7 mouse cellular contexts compared by ENCODE assay signal in genomic region chr13:38527797-38528650, GRCm38 (mm10). TPM values are rescaled to one million over a fixed set of nuclear protein-coding genes. Genes with fewer than 3 reads are reported as not detected.
A peak's percentile ranks its signal among the peaks of the same experiment; 100 is the strongest.
DNase-seq lines count a peak whose midpoint lies in the region; ATAC-seq and TF ChIP-seq lines count a peak whose summit lies in the region.

No protein-coding gene starts in this region.

- 0 out of 2 replicates have a peak, but pooled peaks cover 3% of the 10 kb centered on the region for H3K27me3 ChIP-seq in intestine, postnatal 0 days (replicated peaks; ENCODE audit: control insufficient read depth, insufficient read depth, low read length)
- peaks cover 7% of the 10 kb centered on the region; the same call in 1 of the 2 replicates for H3K27me3 ChIP-seq in limb, embryonic 10.5 days (ENCODE audit: low read depth, poor library complexity, severe bottlenecking)
- no peaks in the 10 kb centered on the region; the same call in 1 of the 2 replicates for H3K27me3 ChIP-seq in midbrain, embryonic 12.5 days

- ATAC-seq in granulocyte monocyte progenitor cell, adult 5-6 weeks (replicated peaks; ENCODE audit: poor library complexity, severe bottlenecking): peak; percentile 75
- ATAC-seq in intestine, postnatal 0 days: peak; percentile 81
- ATAC-seq in midbrain, embryonic 12.5 days (ENCODE audit: low FRiP score, low read depth): peak; percentile 88

- H3K9me3 ChIP-seq in intestine, postnatal 0 days (ENCODE audit: control insufficient read depth): no peaks in the 10 kb centered on the region
- no peaks in the 10 kb centered on the region for H3K9me3 ChIP-seq in limb, embryonic 10.5 days (replicated peaks)
- no peaks in the 10 kb centered on the region for H3K9me3 ChIP-seq in midbrain, embryonic 12.5 days

- peaks cover 18% of the 10 kb centered on the region for H3K4me1 ChIP-seq in intestine, postnatal 0 days (replicated peaks; ENCODE audit: control insufficient read depth, insufficient read depth, low read length)
- peaks cover 29% of the 10 kb centered on the region for H3K4me1 ChIP-seq in limb, embryonic 10.5 days
- peaks cover 22% of the 10 kb centered on the region for H3K4me1 ChIP-seq in midbrain, embryonic 12.5 days

- H3K27ac ChIP-seq in intestine, postnatal 0 days (ENCODE audit: low read depth, low read length): peak overlapping the region; percentile 91
- peak overlapping the region; percentile 93 for H3K27ac ChIP-seq in limb, embryonic 10.5 days
- peak overlapping the region; percentile 72 for H3K27ac ChIP-seq in midbrain, embryonic 12.5 days (replicated peaks)

- no peak for TF ChIP-seq CTCF in intestine, postnatal 0 days (IDR thresholded peaks at IDR 0.05; ENCODE audit: low read depth)

- H3K36me3 ChIP-seq in intestine, postnatal 0 days (ENCODE audit: control insufficient read depth, insufficient read depth): peaks cover 4% of the 10 kb centered on the region; the same call in 1 of the 2 replicates
- H3K36me3 ChIP-seq in limb, embryonic 10.5 days: peaks cover 24% of the 10 kb centered on the region
- peaks cover 4% of the 10 kb centered on the region; the same call in 1 of the 2 replicates for H3K36me3 ChIP-seq in midbrain, embryonic 12.5 days

- peak overlapping the region; percentile 96 for H3K4me2 ChIP-seq in intestine, postnatal 0 days (replicated peaks; ENCODE audit: low read depth)
- peak overlapping the region; percentile 90 for H3K4me2 ChIP-seq in midbrain, embryonic 12.5 days (replicated peaks)

- H3K9ac ChIP-seq in intestine, postnatal 0 days (ENCODE audit: low read depth, low read length): peak overlapping the region; percentile 88
- peak overlapping the region; percentile 84 for H3K9ac ChIP-seq in midbrain, embryonic 12.5 days (replicated peaks)

- DNase-seq in adrenal gland, adult 8-10 months: peak; percentile 86
- DNase-seq in embryo, embryonic 9.5 days (ENCODE audit: extremely low spot score): peak; percentile 91
- peak; percentile 91 for DNase-seq in limb, embryonic 10.5 days (ENCODE audit: low spot score)
- DNase-seq in skeletal muscle tissue, adult 2 months (ENCODE audit: low read depth, low spot score): peak; percentile 72

- under 1% methylated on average over 73 of the region's 87 CpGs for WGBS in intestine, postnatal 0 days
- under 1% methylated on average over 78 of the region's 87 CpGs for WGBS in limb, embryonic 10.5 days
- under 1% methylated on average over 87 of the region's 87 CpGs for WGBS in midbrain, embryonic 12.5 days

- peak overlapping the region; percentile 91 for H3K4me3 ChIP-seq in intestine, postnatal 0 days (ENCODE audit: low read depth, low read length)
- H3K4me3 ChIP-seq in limb, embryonic 10.5 days: peak overlapping the region; percentile 80
- H3K4me3 ChIP-seq in midbrain, embryonic 12.5 days: peak overlapping the region; percentile 83

RNA-seq across cellular contexts. Expression of gene Txndc5, which starts 0.6 kb away (rescaled TPM):
- total RNA-seq in adrenal gland, adult 8-10 months (2022): 100 to 1,000 TPM; 177 to 226 (median 199) TPM
- 98.6 and 101 TPM in 2 replicates for total RNA-seq in granulocyte monocyte progenitor cell, adult 5-6 weeks (2014; fragmentation: Nextera tagmentation)
- total RNA-seq in granulocyte monocyte progenitor cell, adult 5-6 weeks (2017): 71.0 and 81.4 TPM in 2 replicates
- polyA plus RNA-seq in intestine, postnatal 0 days (2015; fragmentation: Nextera tagmentation; extraction: Ambion mirVana): 96.2 and 106 TPM in 2 replicates
- 188 TPM in 2 replicates for polyA plus RNA-seq in limb, embryonic 10.5 days (2016; fragmentation: Nextera tagmentation; extraction: Ambion mirVana)
- polyA plus RNA-seq in midbrain, embryonic 12.5 days (2016; fragmentation: Nextera tagmentation; extraction: Ambion mirVana): 104 and 116 TPM in 2 replicates

Comparison
In these comparisons a context has a peak if more than half of its experiments do, and no peak if none do; other contexts are left out.
1. Peak in every context shown above with its lines: DNase-seq, ATAC-seq, H3K4me3 ChIP-seq and H3K27ac ChIP-seq.